Mouse (Mus musculus) skeletal muscle tissue, adult 2 months (tissue): ENCODE data around the gene Shd.

ENCODE experiments used
- DNase-seq: peaks from one replicate; pipeline ENCODE4 v3.0.0-alpha.2; 2012; ENCODE audit warnings: low read depth, low spot score

Shd gene

GRCm38 (mm10) chr17:56024931-56025330, 54.7 kb downstream of the Shd start:
- no peak for DNase-seq
